Comparison of ENCODE assay signal across 7 mouse cellular contexts in genomic region chr17:15066066-15066465, GRCm38 (mm10). TPM values are rescaled to one million over a fixed set of nuclear protein-coding genes. Genes with fewer than 3 reads are reported as not detected.
DNase-seq lines count a peak whose midpoint lies in the region; ATAC-seq and TF ChIP-seq lines count a peak whose summit lies in the region.

No protein-coding gene starts in this region.

- no peaks in the 10 kb centered on the region for H3K9me3 ChIP-seq in liver, embryonic 15.5 days (replicated peaks)
- no peaks in the 10 kb centered on the region for H3K9me3 ChIP-seq in liver, postnatal 0 days (ENCODE audit: low read length)
- H3K9me3 ChIP-seq in embryonic facial prominence, embryonic 11.5 days (replicated peaks; ENCODE audit: control insufficient read depth, low read length) = no peaks in the 10 kb centered on the region
- no peaks in the 10 kb centered on the region for H3K9me3 ChIP-seq in intestine, embryonic 14.5 days (ENCODE audit: control insufficient read depth, low read length)

- no peak for TF ChIP-seq EP300 in liver, postnatal 0 days (IDR thresholded peaks at IDR 0.05; ENCODE audit: low read depth)

- H3K4me2 ChIP-seq in liver, embryonic 15.5 days = peak overlapping the region; percentile 25; the same call in 1 of the 2 replicates
- H3K4me2 ChIP-seq in liver, postnatal 0 days (ENCODE audit: low read depth, low read length) = no peak overlapping the region
- H3K4me2 ChIP-seq in embryonic facial prominence, embryonic 11.5 days (ENCODE audit: low read depth, low read length) = no peak overlapping the region
- peak overlapping the region; percentile 15; the same call in 1 of the 2 replicates for H3K4me2 ChIP-seq in intestine, embryonic 14.5 days (ENCODE audit: low read length)

- peaks cover 22% of the 10 kb centered on the region for H3K36me3 ChIP-seq in liver, embryonic 15.5 days (replicated peaks)
- H3K36me3 ChIP-seq in liver, postnatal 0 days (replicated peaks; ENCODE audit: insufficient read depth, low read length) = peaks cover 18% of the 10 kb centered on the region
- no peaks in the 10 kb centered on the region for H3K36me3 ChIP-seq in embryonic facial prominence, embryonic 11.5 days (replicated peaks; ENCODE audit: control insufficient read depth, insufficient read depth, low read depth, low read length)
- peaks cover 20% of the 10 kb centered on the region for H3K36me3 ChIP-seq in intestine, embryonic 14.5 days (ENCODE audit: control insufficient read depth, insufficient read depth, low read length)

- no peak overlapping the region for H3K4me3 ChIP-seq in liver, embryonic 15.5 days (replicated peaks)
- no peak overlapping the region for H3K4me3 ChIP-seq in liver, postnatal 0 days (ENCODE audit: low read depth, low read length)
- H3K4me3 ChIP-seq in embryonic facial prominence, embryonic 11.5 days (ENCODE audit: low read depth, low read length) = no peak overlapping the region
- no peak overlapping the region for H3K4me3 ChIP-seq in intestine, embryonic 14.5 days (ENCODE audit: low read depth, low read length)
- 0 out of 2 replicates have a peak overlapping the region, but pooled peaks have one; percentile 12 for H3K4me3 ChIP-seq in olfactory bulb, adult 2 months (ENCODE audit: insufficient read depth, low read depth, low read length)

- peaks cover 19% of the 10 kb centered on the region for H3K4me1 ChIP-seq in liver, embryonic 15.5 days (replicated peaks)
- peaks cover 12% of the 10 kb centered on the region; the same call in 1 of the 2 replicates for H3K4me1 ChIP-seq in liver, postnatal 0 days (ENCODE audit: insufficient read depth)
- no peaks in the 10 kb centered on the region for H3K4me1 ChIP-seq in embryonic facial prominence, embryonic 11.5 days (ENCODE audit: control insufficient read depth, insufficient read depth, low read length)
- H3K4me1 ChIP-seq in intestine, embryonic 14.5 days (replicated peaks; ENCODE audit: control insufficient read depth, insufficient read depth, low read length) = peaks cover 9% of the 10 kb centered on the region; the same call in 1 of the 2 replicates
- peaks cover 8% of the 10 kb centered on the region for H3K4me1 ChIP-seq in olfactory bulb, adult 2 months (ENCODE audit: control insufficient read depth, insufficient read depth, low read length)

- no peak for ATAC-seq in liver, embryonic 15.5 days (ENCODE audit: insufficient read depth)
- ATAC-seq in liver, postnatal 0 days = no peak; the same call in 1 of the 2 replicates
- ATAC-seq in embryonic facial prominence, embryonic 11.5 days (replicated peaks; ENCODE audit: insufficient number of reproducible peaks, low FRiP score, low TSS enrichment, low read depth) = peak; percentile 84
- ATAC-seq in intestine, embryonic 14.5 days (replicated peaks; ENCODE audit: low FRiP score, low TSS enrichment, low read depth) = peak; percentile 55
- no peak for ATAC-seq in cerebellum, adult (ENCODE audit: insufficient number of reproducible peaks, low FRiP score, low TSS enrichment)

- no peak overlapping the region for H3K9ac ChIP-seq in liver, embryonic 15.5 days
- H3K9ac ChIP-seq in liver, postnatal 0 days (replicated peaks) = no peak overlapping the region
- no peak overlapping the region for H3K9ac ChIP-seq in embryonic facial prominence, embryonic 11.5 days (replicated peaks; ENCODE audit: low read length)
- H3K9ac ChIP-seq in intestine, embryonic 14.5 days (ENCODE audit: low read length) = no peak overlapping the region

- DNase-seq in liver, postnatal 0 days = no peak
- peak; percentile 17 for DNase-seq in embryonic facial prominence, embryonic 11.5 days (ENCODE audit: low spot score)
- no peak for DNase-seq in intestine, embryonic 14.5 days (ENCODE audit: low spot score)
- no peak for DNase-seq in spleen, adult 18-20 months

- 55% methylated on average over 6 of the region's 6 CpGs for WGBS in liver, embryonic 15.5 days (ENCODE audit: insufficient replicate concordance)
- WGBS in liver, postnatal 0 days (ENCODE audit: insufficient replicate concordance) = 67% methylated on average over 6 of the region's 6 CpGs
- WGBS in embryonic facial prominence, embryonic 11.5 days = 59% methylated on average over 6 of the region's 6 CpGs
- 46% methylated on average over 6 of the region's 6 CpGs for WGBS in intestine, embryonic 14.5 days
- 57% methylated on average over 6 of the region's 6 CpGs for WGBS in olfactory bulb, adult 2 months

- H3K27ac ChIP-seq in liver, embryonic 15.5 days (replicated peaks) = no peak overlapping the region
- no peak overlapping the region for H3K27ac ChIP-seq in liver, postnatal 0 days (ENCODE audit: low read depth)
- no peak overlapping the region for H3K27ac ChIP-seq in embryonic facial prominence, embryonic 11.5 days (replicated peaks; ENCODE audit: low read depth, low read length)
- H3K27ac ChIP-seq in intestine, embryonic 14.5 days (ENCODE audit: low read depth) = no peak overlapping the region
- H3K27ac ChIP-seq in olfactory bulb, adult 2 months (ENCODE audit: insufficient read depth, low read depth, low read length) = no peak overlapping the region

- no peak for TF ChIP-seq POLR2A in olfactory bulb, adult 2 months (IDR thresholded peaks at IDR 0.05; ENCODE audit: insufficient read depth, low read depth, low read length)

- TF ChIP-seq CTCF in liver, postnatal 0 days (IDR thresholded peaks at IDR 0.05; ENCODE audit: low read depth) = no peak
- TF ChIP-seq CTCF in olfactory bulb, adult 2 months (IDR thresholded peaks at IDR 0.05; ENCODE audit: insufficient read depth, low read depth, low read length) = no peak

- H3K27me3 ChIP-seq in liver, embryonic 15.5 days = no peaks in the 10 kb centered on the region
- no peaks in the 10 kb centered on the region for H3K27me3 ChIP-seq in liver, postnatal 0 days (ENCODE audit: insufficient read depth, low read length)
- H3K27me3 ChIP-seq in embryonic facial prominence, embryonic 11.5 days (ENCODE audit: control insufficient read depth, insufficient read depth, low read length) = no peaks in the 10 kb centered on the region
- H3K27me3 ChIP-seq in intestine, embryonic 14.5 days (replicated peaks; ENCODE audit: control insufficient read depth, insufficient read depth, low read length) = no peaks in the 10 kb centered on the region

RNA-seq across cellular contexts. Expression of gene Gm3448, which starts 24.7 kb away (rescaled TPM):
- polyA plus RNA-seq in liver, embryonic 15.5 days (2015; fragmentation: Nextera tagmentation; extraction: Ambion mirVana) = 1.8 and 3.4 TPM in 2 replicates
- polyA plus RNA-seq in liver, postnatal 0 days (2015; fragmentation: Nextera tagmentation; extraction: Ambion mirVana) = 3.3 and 5.4 TPM in 2 replicates
- 3.2 and 3.7 TPM in 2 replicates for polyA plus RNA-seq in embryonic facial prominence, embryonic 11.5 days (2014; fragmentation: Nextera tagmentation; extraction: Ambion mirVana)
- polyA plus RNA-seq in intestine, embryonic 14.5 days (2014; fragmentation: Nextera tagmentation; extraction: Ambion mirVana) = 3.7 and 3.8 TPM in 2 replicates
- not detected in 2 replicates for polyA plus RNA-seq in olfactory bulb, adult 2 months (2012; ENCODE audit: insufficient read depth, insufficient read length, low replicate concordance, missing spikeins)

RNA-seq across cellular contexts. Expression of gene Tcte3, which starts 24.8 kb away (rescaled TPM):
- 2.3 and 2.8 TPM in 2 replicates for polyA plus RNA-seq in liver, embryonic 15.5 days (2015; fragmentation: Nextera tagmentation; extraction: Ambion mirVana)
- 3.7 and 5.2 TPM in 2 replicates for polyA plus RNA-seq in liver, postnatal 0 days (2015; fragmentation: Nextera tagmentation; extraction: Ambion mirVana)
- 0.52 and 1.3 TPM in 2 replicates for polyA plus RNA-seq in embryonic facial prominence, embryonic 11.5 days (2014; fragmentation: Nextera tagmentation; extraction: Ambion mirVana)
- polyA plus RNA-seq in intestine, embryonic 14.5 days (2014; fragmentation: Nextera tagmentation; extraction: Ambion mirVana) = 1.1 TPM in 1 of 2 replicates, not detected in the other
- not detected in 2 replicates for polyA plus RNA-seq in olfactory bulb, adult 2 months (2012; ENCODE audit: insufficient read depth, insufficient read length, low replicate concordance, missing spikeins)

RNA-seq across cellular contexts. Expression of gene Ermard, which starts 25.1 kb away (rescaled TPM):
- 22.4 and 23.9 TPM in 2 replicates for polyA plus RNA-seq in liver, embryonic 15.5 days (2015; fragmentation: Nextera tagmentation; extraction: Ambion mirVana)
- polyA plus RNA-seq in liver, postnatal 0 days (2015; fragmentation: Nextera tagmentation; extraction: Ambion mirVana) = 24.2 and 27.2 TPM in 2 replicates
- polyA plus RNA-seq in embryonic facial prominence, embryonic 11.5 days (2014; fragmentation: Nextera tagmentation; extraction: Ambion mirVana) = 58.7 and 68.2 TPM in 2 replicates
- polyA plus RNA-seq in intestine, embryonic 14.5 days (2014; fragmentation: Nextera tagmentation; extraction: Ambion mirVana) = 61.9 and 75.4 TPM in 2 replicates
- not detected in 2 replicates for polyA plus RNA-seq in olfactory bulb, adult 2 months (2012; ENCODE audit: insufficient read depth, insufficient read length, low replicate concordance, missing spikeins)

RNA-seq across cellular contexts. Expression of gene Gm3435, which starts 56.1 kb away (rescaled TPM):
- 2.5 and 3.4 TPM in 2 replicates for polyA plus RNA-seq in liver, embryonic 15.5 days (2015; fragmentation: Nextera tagmentation; extraction: Ambion mirVana)
- polyA plus RNA-seq in liver, postnatal 0 days (2015; fragmentation: Nextera tagmentation; extraction: Ambion mirVana) = 2.7 and 3.7 TPM in 2 replicates
- 3.8 and 6.1 TPM in 2 replicates for polyA plus RNA-seq in embryonic facial prominence, embryonic 11.5 days (2014; fragmentation: Nextera tagmentation; extraction: Ambion mirVana)
- polyA plus RNA-seq in intestine, embryonic 14.5 days (2014; fragmentation: Nextera tagmentation; extraction: Ambion mirVana) = 4.5 and 5.1 TPM in 2 replicates
- not detected in 2 replicates for polyA plus RNA-seq in olfactory bulb, adult 2 months (2012; ENCODE audit: insufficient read depth, insufficient read length, low replicate concordance, missing spikeins)

Comparison
In these comparisons a context has a peak if more than half of its experiments do, and no peak if none do; other contexts are left out.
1. H3K4me2 ChIP-seq: peak in liver, embryonic 15.5 days (single experiment) and intestine, embryonic 14.5 days (single experiment); none in liver, postnatal 0 days (single experiment) and embryonic facial prominence, embryonic 11.5 days (single experiment).
2. ATAC-seq: peak in embryonic facial prominence, embryonic 11.5 days (single experiment) and intestine, embryonic 14.5 days (single experiment); none in liver, embryonic 15.5 days (single experiment), liver, postnatal 0 days (single experiment) and cerebellum, adult (single experiment).